Mouse (Mus musculus): ENCODE measurements around the gene Krt17. TPM values are rescaled to one million over a fixed set of nuclear protein-coding genes. Genes with fewer than 3 reads are reported as not detected.
A peak's percentile ranks its signal among the peaks of the same experiment; 100 is the strongest.

Krt17 gene
- polyA plus RNA-seq, 1 experiment from 2014 or later = 0.70 TPM

GRCm38 (mm10) chr11:100290235-100290634 lies 29.4 kb upstream of the Krt17 start:
- H3K4me1 ChIP-seq (ENCODE audit: control insufficient read depth, insufficient read depth, low read depth, low read length) = peaks cover 2% of the 10 kb centered on the region; the same call in 1 of the 2 replicates
- H3K36me3 ChIP-seq (ENCODE audit: control insufficient read depth, insufficient read depth, low read length) = no peaks in the 10 kb centered on the region
- H3K27me3 ChIP-seq (replicated peaks; ENCODE audit: control insufficient read depth, insufficient read depth, low read length) = no peaks in the 10 kb centered on the region
- H3K4me3 ChIP-seq (ENCODE audit: low read length) = no peak overlapping the region
- 41% methylated on average over 5 of the region's 5 CpGs for WGBS
- H3K4me2 ChIP-seq (ENCODE audit: low read length) = no peak overlapping the region
- no peak overlapping the region for H3K27ac ChIP-seq (ENCODE audit: low read depth, low read length)
- H3K9me3 ChIP-seq (ENCODE audit: control insufficient read depth, low read length) = no peaks in the 10 kb centered on the region
- ATAC-seq = no peak
- no peak overlapping the region for H3K9ac ChIP-seq (ENCODE audit: low read depth, low read length)

GRCm38 (mm10) chr11:100288942-100289341 lies 28.1 kb upstream of the Krt17 start:
- Histone ChIP-seq H3K4me1 (ENCODE audit: control insufficient read depth, insufficient read depth, low read depth, low read length) (no peaks in the 10 kb centered on the region), H3K36me3 (ENCODE audit: control insufficient read depth, insufficient read depth, low read length) (no peaks in the 10 kb centered on the region), H3K9ac (ENCODE audit: low read depth, low read length) (no peak overlapping the region), H3K9me3 (ENCODE audit: control insufficient read depth, low read length) (no peaks in the 10 kb centered on the region), H3K27me3 (replicated peaks; ENCODE audit: control insufficient read depth, insufficient read depth, low read length) (no peaks in the 10 kb centered on the region), H3K4me2 (ENCODE audit: low read length) (no peak overlapping the region), H3K27ac (ENCODE audit: low read depth, low read length) (no peak overlapping the region), H3K4me3 (ENCODE audit: low read length) (no peak overlapping the region)
- ATAC-seq = no peak
- 67% methylated on average over 6 of the region's 6 CpGs for WGBS

- WGBS = 30% methylated on average over 10 of the region's 10 CpGs
- no peak for ATAC-seq
- H3K27ac ChIP-seq (ENCODE audit: low read depth, low read length) = no peak overlapping the region
- H3K9ac ChIP-seq (ENCODE audit: low read depth, low read length) = 0 out of 2 replicates have a peak overlapping the region, but pooled peaks have one; percentile 43
- H3K36me3 ChIP-seq (ENCODE audit: control insufficient read depth, insufficient read depth, low read length) = no peaks in the 10 kb centered on the region
- no peak overlapping the region for H3K4me3 ChIP-seq (ENCODE audit: low read length)
- H3K27me3 ChIP-seq (replicated peaks; ENCODE audit: control insufficient read depth, insufficient read depth, low read length) = no peaks in the 10 kb centered on the region
- H3K4me1 ChIP-seq (ENCODE audit: control insufficient read depth, insufficient read depth, low read depth, low read length) = no peaks in the 10 kb centered on the region
- no peaks in the 10 kb centered on the region for H3K9me3 ChIP-seq (ENCODE audit: control insufficient read depth, low read length)
- no peak overlapping the region for H3K4me2 ChIP-seq (ENCODE audit: low read length)
These were observed 26.2 kb upstream of the Krt17 start for GRCm38 (mm10) chr11:100287024-100287423.

GRCm38 (mm10) chr11:100284988-100285387 lies 24.2 kb upstream of the Krt17 start:
- WGBS = 91% methylated on average over 4 of the region's 4 CpGs
- no peak overlapping the region for H3K9ac ChIP-seq (ENCODE audit: low read depth, low read length)
- no peak overlapping the region for H3K4me3 ChIP-seq (ENCODE audit: low read length)
- ATAC-seq = no peak
- no peaks in the 10 kb centered on the region for H3K36me3 ChIP-seq (ENCODE audit: control insufficient read depth, insufficient read depth, low read length)
- no peaks in the 10 kb centered on the region for H3K27me3 ChIP-seq (replicated peaks; ENCODE audit: control insufficient read depth, insufficient read depth, low read length)
- H3K27ac ChIP-seq (ENCODE audit: low read depth, low read length) = no peak overlapping the region
- no peak overlapping the region for H3K4me2 ChIP-seq (ENCODE audit: low read length)
- H3K9me3 ChIP-seq (ENCODE audit: control insufficient read depth, low read length) = no peaks in the 10 kb centered on the region
- H3K4me1 ChIP-seq (ENCODE audit: control insufficient read depth, insufficient read depth, low read depth, low read length) = no peaks in the 10 kb centered on the region

- 23% methylated on average over 10 of the region's 10 CpGs for WGBS
- H3K4me3 ChIP-seq (ENCODE audit: low read length) = no peak overlapping the region
- no peak overlapping the region for H3K27ac ChIP-seq (ENCODE audit: low read depth, low read length)
- H3K9me3 ChIP-seq (ENCODE audit: control insufficient read depth, low read length) = no peaks in the 10 kb centered on the region
- no peak overlapping the region for H3K4me2 ChIP-seq (ENCODE audit: low read length)
- H3K27me3 ChIP-seq (replicated peaks; ENCODE audit: control insufficient read depth, insufficient read depth, low read length) = no peaks in the 10 kb centered on the region
- ATAC-seq = peak; percentile 14; the same call in 1 of the 2 replicates
- no peaks in the 10 kb centered on the region for H3K36me3 ChIP-seq (ENCODE audit: control insufficient read depth, insufficient read depth, low read length)
- no peaks in the 10 kb centered on the region for H3K4me1 ChIP-seq (ENCODE audit: control insufficient read depth, insufficient read depth, low read depth, low read length)
- no peak overlapping the region for H3K9ac ChIP-seq (ENCODE audit: low read depth, low read length)
These were observed 21.7 kb upstream of the Krt17 start for GRCm38 (mm10) chr11:100282549-100282948.

- 23% methylated on average over 11 of the region's 11 CpGs for WGBS
- H3K9me3 ChIP-seq (ENCODE audit: control insufficient read depth, low read length) = no peaks in the 10 kb centered on the region
- no peak overlapping the region for H3K27ac ChIP-seq (ENCODE audit: low read depth, low read length)
- peak; percentile 52 for ATAC-seq
- H3K4me2 ChIP-seq (ENCODE audit: low read length) = no peak overlapping the region
- no peak overlapping the region; the same call in 1 of the 2 replicates for H3K9ac ChIP-seq (ENCODE audit: low read depth, low read length)
- H3K4me1 ChIP-seq (ENCODE audit: control insufficient read depth, insufficient read depth, low read depth, low read length) = no peaks in the 10 kb centered on the region
- no peak overlapping the region for H3K4me3 ChIP-seq (ENCODE audit: low read length)
- H3K36me3 ChIP-seq (ENCODE audit: control insufficient read depth, insufficient read depth, low read length) = no peaks in the 10 kb centered on the region
- H3K27me3 ChIP-seq (replicated peaks; ENCODE audit: control insufficient read depth, insufficient read depth, low read length) = no peaks in the 10 kb centered on the region
These were observed 21.0 kb upstream of the Krt17 start for GRCm38 (mm10) chr11:100281596-100282544.

- H3K27ac ChIP-seq (ENCODE audit: low read depth, low read length) = no peak overlapping the region
- no peak for ATAC-seq
- WGBS = 58% methylated on average over 5 of the region's 5 CpGs
- H3K4me3 ChIP-seq (ENCODE audit: low read length) = no peak overlapping the region
- H3K4me2 ChIP-seq (ENCODE audit: low read length) = no peak overlapping the region
- no peak overlapping the region for H3K9ac ChIP-seq (ENCODE audit: low read depth, low read length)
- H3K36me3 ChIP-seq (ENCODE audit: control insufficient read depth, insufficient read depth, low read length) = no peaks in the 10 kb centered on the region
- H3K9me3 ChIP-seq (ENCODE audit: control insufficient read depth, low read length) = no peaks in the 10 kb centered on the region
- H3K4me1 ChIP-seq (ENCODE audit: control insufficient read depth, insufficient read depth, low read depth, low read length) = no peaks in the 10 kb centered on the region
- no peaks in the 10 kb centered on the region for H3K27me3 ChIP-seq (replicated peaks; ENCODE audit: control insufficient read depth, insufficient read depth, low read length)
These were observed 17.9 kb upstream of the Krt17 start for GRCm38 (mm10) chr11:100278759-100279158.

- Histone ChIP-seq H3K4me3 (ENCODE audit: low read length) (no peak overlapping the region), H3K27me3 (replicated peaks; ENCODE audit: control insufficient read depth, insufficient read depth, low read length) (no peaks in the 10 kb centered on the region), H3K9ac (ENCODE audit: low read depth, low read length) (no peak overlapping the region), H3K36me3 (ENCODE audit: control insufficient read depth, insufficient read depth, low read length) (no peaks in the 10 kb centered on the region), H3K9me3 (ENCODE audit: control insufficient read depth, low read length) (no peaks in the 10 kb centered on the region), H3K27ac (ENCODE audit: low read depth, low read length) (no peak overlapping the region), H3K4me2 (ENCODE audit: low read length) (no peak overlapping the region), H3K4me1 (ENCODE audit: control insufficient read depth, insufficient read depth, low read depth, low read length) (no peaks in the 10 kb centered on the region)
- WGBS = 73% methylated on average over 15 of the region's 15 CpGs
- no peak for ATAC-seq
These were observed 17.1 kb upstream of the Krt17 start for GRCm38 (mm10) chr11:100277726-100278480.

- Histone ChIP-seq H3K4me1 (ENCODE audit: control insufficient read depth, insufficient read depth, low read depth, low read length) (no peaks in the 10 kb centered on the region), H3K27me3 (replicated peaks; ENCODE audit: control insufficient read depth, insufficient read depth, low read length) (no peaks in the 10 kb centered on the region), H3K9ac (ENCODE audit: low read depth, low read length) (no peak overlapping the region), H3K4me3 (ENCODE audit: low read length) (no peak overlapping the region), H3K9me3 (ENCODE audit: control insufficient read depth, low read length) (no peaks in the 10 kb centered on the region), H3K27ac (ENCODE audit: low read depth, low read length) (no peak overlapping the region), H3K36me3 (ENCODE audit: control insufficient read depth, insufficient read depth, low read length) (no peaks in the 10 kb centered on the region), H3K4me2 (ENCODE audit: low read length) (no peak overlapping the region)
- ATAC-seq = no peak
- 35% methylated on average over 4 of the region's 5 CpGs for WGBS
These were observed 14.6 kb upstream of the Krt17 start for GRCm38 (mm10) chr11:100275466-100275865.
